Mouse (Mus musculus) cerebellum, adult 2 months (tissue): Measurements from ENCODE around the gene Chpt1. TPM values are rescaled to one million over a fixed set of nuclear protein-coding genes. Genes with fewer than 3 reads are reported as not detected.
"Not testable (repeated sequence)": the region's sequence is repeated elsewhere in the genome, so short reads cannot be mapped to it uniquely, and the experiment has no call there.

ENCODE experiments used
- DNase-seq, 2 experiments: peaks; one replicate each; pipeline ENCODE4 v3.0.0; 2021
- H3K27ac ChIP-seq: fragments of 200-500 bp; 2 replicates; pipeline ENCODE4 v1.5.1; 2012; ENCODE audit warnings: low read length, control low read depth, inconsistent platforms; ENCODE audit not compliant: insufficient read depth
- H3K27me3 ChIP-seq: fragments of 200-500 bp; 2 replicates; pipeline ENCODE4 v1.6.1; 2012; ENCODE audit warnings: inconsistent platforms, mild to moderate bottlenecking, low read length, moderate library complexity; ENCODE audit not compliant: control insufficient read depth, insufficient read depth
- H3K4me1 ChIP-seq: fragments of 200-500 bp; 2 replicates; pipeline ENCODE4 v1.6.1; 2011; ENCODE audit warnings: low read length; ENCODE audit not compliant: control insufficient read depth, insufficient read depth
- H3K4me3 ChIP-seq: fragments of 200-500 bp; replicated peaks from 2 replicates; pipeline ENCODE3; 2011; ENCODE audit warnings: mild to moderate bottlenecking, low read depth, low read length, control low read depth; ENCODE audit not compliant: insufficient read depth
- CTCF ChIP-seq: fragments of 200-500 bp; IDR thresholded peaks from 2 replicates; pipeline ENCODE4 v1.5.1; 2011; ENCODE audit warnings: low read depth, mild to moderate bottlenecking, control low read depth, low read length, moderate library complexity, borderline replicate concordance; ENCODE audit not compliant: insufficient read depth
- POLR2A ChIP-seq: fragments of 200-500 bp; IDR thresholded peaks from 2 replicates; pipeline ENCODE4 v1.6.1; 2011; ENCODE audit warnings: low read length, control low read depth, borderline replicate concordance; ENCODE audit not compliant: insufficient read depth
- WGBS: fragments of 180-500 bp; shearing (Covaris S2); methylation state at CpG from one replicate; pipeline ENCODE4 v1.1.7; 2018; 5-methylcytosine and 5-hydroxymethylcytosine counted together
- polyA plus RNA-seq: library from polyadenylated mRNA; depleted of rRNA; stranded (reverse); fragments of >200 nt; gene quantifications from 2 replicates; pipeline ENCODE4 v1.2.3, GENCODE M21; 2012; rRNA removed

Chpt1 gene
- polyA plus RNA-seq, result 38.9 and 40.6 TPM in 2 replicates

DNA sequence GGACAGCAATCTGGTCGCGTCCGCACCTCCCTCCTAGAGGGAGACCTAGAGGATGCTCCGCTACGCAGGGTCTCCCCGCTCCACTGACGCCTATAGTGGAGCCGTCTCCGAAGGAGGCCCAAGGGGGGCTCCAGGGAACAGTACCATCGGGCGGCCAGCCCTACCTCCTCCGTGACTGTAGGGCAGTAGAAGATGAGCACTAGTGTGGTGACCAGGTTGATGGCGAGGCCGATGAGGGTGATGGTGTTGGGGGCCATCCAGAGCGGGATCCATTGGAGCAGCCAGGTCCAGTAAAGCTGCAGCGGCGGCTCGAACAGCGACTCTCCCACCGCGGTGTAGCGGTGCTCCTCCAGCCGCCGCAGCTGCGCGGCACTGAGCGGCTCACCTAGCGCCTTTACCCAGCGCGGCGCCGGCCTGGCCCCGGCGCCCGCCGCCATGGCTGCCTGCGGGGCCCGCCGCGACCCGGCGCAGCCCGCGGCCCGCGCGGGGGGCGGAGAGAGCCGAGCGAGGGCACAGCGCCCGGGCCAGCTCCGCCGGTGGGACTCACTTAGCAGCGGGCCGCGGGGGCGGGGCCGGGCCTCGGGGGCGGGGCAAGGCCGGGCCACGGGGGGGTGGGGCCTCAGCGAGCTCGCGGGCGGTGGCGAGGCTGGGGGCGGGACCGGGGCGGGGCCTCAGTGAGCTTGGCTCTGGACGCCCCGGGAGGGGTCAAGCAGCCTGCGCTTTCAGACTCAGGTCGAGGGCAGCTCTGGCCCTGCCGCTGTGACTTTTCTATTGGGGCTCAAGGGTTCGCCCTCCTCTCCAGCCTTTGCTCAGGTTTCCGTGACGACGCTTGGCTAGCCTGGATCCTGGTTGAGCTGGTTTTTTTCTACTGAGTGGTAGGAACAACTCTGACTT, at the start of gene Chpt1:
TSS of gene Chpt1 (minus strand) at position 653 of the 894 bp plus-strand sequence.
- Histone ChIP-seq H3K27me3 (no peaks in the 10 kb centered on the region), H3K27ac (peak within 1 kb of the TSS; percentile 83), H3K4me3 (peak within 1 kb of the TSS; percentile 98), H3K4me1 (peaks cover 9% of the 10 kb centered on the region)
- TF ChIP-seq CTCF (no peak), POLR2A (peak; percentile 56; the same call in 1 of the 2 replicates)
- peak; percentile 86 to 88 for DNase-seq
- 2% methylated on average over 73 of the region's 80 CpGs for WGBS

DNA sequence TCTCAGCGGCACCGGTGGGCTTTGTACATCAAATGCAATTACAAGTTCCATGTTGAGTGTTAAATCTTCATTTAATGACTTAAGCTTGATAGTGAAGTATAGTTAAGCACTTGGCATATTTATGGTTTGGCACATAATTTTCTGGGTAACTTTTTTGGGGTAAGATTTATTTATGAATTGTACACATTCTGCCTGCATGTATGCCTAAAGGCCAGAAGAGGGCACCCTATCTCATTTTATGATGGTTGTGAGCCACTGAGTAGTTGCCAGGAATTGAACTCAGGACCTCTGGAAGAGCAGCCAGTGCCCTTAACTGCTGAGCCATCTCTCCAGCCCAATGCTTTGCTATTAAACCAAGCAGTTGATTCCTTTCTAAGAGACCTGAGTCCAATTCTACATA, 48.9 kb upstream of the Chpt1 start:
- 93% methylated on average over 2 of the region's 2 CpGs for WGBS
- H3K4me3 ChIP-seq, result no peak overlapping the region
- no peaks in the 10 kb centered on the region for H3K27me3 ChIP-seq
- H3K27ac ChIP-seq, result no peak overlapping the region
- no peak for DNase-seq
- no peak for TF ChIP-seq POLR2A
- no peak for TF ChIP-seq CTCF
- H3K4me1 ChIP-seq, result no peaks in the 10 kb centered on the region

DNA sequence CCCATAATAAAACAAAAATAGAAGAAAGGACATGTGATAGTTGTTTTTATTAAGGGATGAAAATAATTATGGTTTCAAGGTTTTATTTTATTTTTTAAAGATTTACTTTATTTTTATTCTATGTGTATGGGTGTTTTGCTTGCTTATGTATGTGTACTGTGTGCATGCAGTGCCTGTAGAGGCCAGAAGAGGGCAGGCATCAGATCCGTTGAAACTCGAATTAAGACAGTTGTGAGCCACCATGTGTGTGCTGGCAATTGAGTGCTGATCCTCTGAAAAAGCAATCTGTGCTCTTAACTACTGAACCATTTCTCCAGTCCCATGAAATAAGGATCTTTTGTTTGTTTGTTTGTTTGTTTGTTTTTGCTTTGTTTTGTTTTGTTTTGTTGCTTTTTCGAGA, 46.4 kb upstream of the Chpt1 start:
- 82% methylated on average over 3 of the region's 3 CpGs for WGBS
- no peak overlapping the region for H3K27ac ChIP-seq

DNA sequence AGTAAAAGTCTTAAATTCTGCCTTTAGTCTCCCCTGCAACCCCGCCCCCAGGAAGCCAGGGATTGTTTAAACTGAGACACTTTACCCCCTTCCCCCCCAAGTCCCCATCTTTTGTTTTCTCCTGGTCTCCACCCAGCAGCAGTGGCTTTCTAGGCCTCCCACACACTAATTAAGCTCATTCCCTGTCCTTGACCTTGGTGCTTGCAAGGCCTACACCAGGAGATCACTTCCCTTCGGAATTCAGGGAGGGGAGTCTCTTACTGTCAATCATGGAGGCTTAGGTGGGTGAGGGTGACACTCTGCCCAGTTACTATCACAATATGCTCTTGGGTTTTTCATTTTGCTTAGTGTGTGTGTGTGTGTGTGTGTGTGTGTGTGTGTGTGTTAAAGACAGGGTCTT, 43.8 kb upstream of the Chpt1 start:
- Histone ChIP-seq H3K4me3 (no peak overlapping the region), H3K27ac (no peak overlapping the region), H3K27me3 (no peaks in the 10 kb centered on the region), H3K4me1 (no peaks in the 10 kb centered on the region)
- DNase-seq, result no peak
- no peak for TF ChIP-seq CTCF
- no peak for TF ChIP-seq POLR2A
- 48% methylated on average over 2 of the region's 2 CpGs for WGBS

More for the DNA sequence above, 46.4 kb upstream of the Chpt1 start:
- H3K4me3 ChIP-seq, result no peak overlapping the region
- H3K4me1 ChIP-seq, result no peaks in the 10 kb centered on the region
- H3K27me3 ChIP-seq, result no peaks in the 10 kb centered on the region
- DNase-seq, result no peak
- TF ChIP-seq CTCF, result no peak
- TF ChIP-seq POLR2A, result no peak

DNA sequence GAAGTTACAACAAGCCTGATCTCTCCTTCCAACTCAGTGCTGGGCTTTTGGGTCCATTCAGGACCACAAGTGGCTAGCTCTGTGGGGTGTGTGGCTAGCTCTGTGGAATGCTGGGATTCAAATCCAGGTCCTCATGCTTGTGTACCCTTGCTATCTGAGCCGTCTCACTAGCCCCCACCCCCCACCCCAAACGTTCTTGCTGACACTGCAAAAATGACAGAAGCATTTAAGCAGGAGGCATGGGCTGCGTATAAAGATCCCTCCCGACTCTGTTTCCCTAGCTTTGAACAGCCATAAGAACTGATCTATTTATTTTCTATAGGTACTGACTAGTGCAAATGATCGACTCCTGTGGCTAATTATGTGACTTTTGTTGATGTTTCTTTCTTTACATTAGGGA, 26.8 kb upstream of the Chpt1 start:
- H3K27ac ChIP-seq, result no peak overlapping the region
- no peak for DNase-seq
- TF ChIP-seq CTCF, result no peak
- TF ChIP-seq POLR2A, result no peak

DNA sequence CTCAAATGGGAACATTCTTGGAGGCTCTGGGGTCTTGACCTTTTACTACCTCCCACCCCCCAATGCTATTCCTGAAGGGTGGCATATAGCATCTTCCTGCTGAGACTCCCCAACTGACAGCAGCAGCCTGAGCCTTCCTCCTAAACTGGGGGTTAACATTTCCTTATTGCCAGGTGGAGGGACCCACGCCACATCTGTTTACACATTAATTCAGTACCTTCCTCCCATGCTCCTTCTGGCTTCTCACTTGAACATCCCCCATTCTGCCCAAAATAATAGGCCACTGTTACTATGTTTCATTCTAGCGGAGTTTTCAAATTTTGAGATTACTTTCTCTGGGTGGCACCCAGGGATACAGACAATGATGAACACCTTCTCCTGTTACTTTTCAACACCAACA, 20.1 kb upstream of the Chpt1 start:
- Histone ChIP-seq H3K4me1 (no peaks in the 10 kb centered on the region), H3K27me3 (no peaks in the 10 kb centered on the region), H3K4me3 (no peak overlapping the region), H3K27ac (no peak overlapping the region)
- TF ChIP-seq POLR2A (no peak), CTCF (no peak)
- 90% methylated on average over 2 of the region's 2 CpGs for WGBS
- no peak for DNase-seq

More for the DNA sequence above, 26.8 kb upstream of the Chpt1 start:
- whole genome bisulfite sequencing, result 75% methylated on average over 5 of the region's 5 CpGs
- Histone ChIP-seq H3K4me3 (no peak overlapping the region), H3K4me1 (no peaks in the 10 kb centered on the region), H3K27me3 (no peaks in the 10 kb centered on the region)

DNA sequence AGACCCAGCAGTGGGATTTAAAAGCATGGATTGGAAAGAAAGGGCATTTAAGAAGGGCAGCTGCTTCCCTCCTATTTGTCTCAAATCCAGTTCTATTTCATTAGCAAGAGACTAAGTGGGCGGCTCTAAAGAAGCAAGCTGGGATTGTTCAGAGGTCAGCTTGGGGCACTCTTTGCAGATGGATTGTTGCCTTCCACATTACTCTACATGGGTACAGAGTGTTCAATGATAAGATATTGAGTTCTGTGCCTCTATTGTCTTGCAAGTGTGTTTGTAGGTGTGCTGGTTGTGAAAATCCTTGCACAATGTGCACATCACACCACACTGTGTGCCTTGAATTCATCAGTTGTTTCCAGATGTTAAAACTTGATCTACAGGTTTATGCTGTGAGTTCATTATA, 19.3 kb upstream of the Chpt1 start:
- Histone ChIP-seq H3K4me1 (no peaks in the 10 kb centered on the region), H3K27me3 (no peaks in the 10 kb centered on the region), H3K4me3 (no peak overlapping the region), H3K27ac (no peak overlapping the region)
- no peak for DNase-seq
- TF ChIP-seq CTCF, result no peak
- TF ChIP-seq POLR2A, result no peak
- 79% methylated on average over 1 of the region's 1 CpGs for WGBS

DNA sequence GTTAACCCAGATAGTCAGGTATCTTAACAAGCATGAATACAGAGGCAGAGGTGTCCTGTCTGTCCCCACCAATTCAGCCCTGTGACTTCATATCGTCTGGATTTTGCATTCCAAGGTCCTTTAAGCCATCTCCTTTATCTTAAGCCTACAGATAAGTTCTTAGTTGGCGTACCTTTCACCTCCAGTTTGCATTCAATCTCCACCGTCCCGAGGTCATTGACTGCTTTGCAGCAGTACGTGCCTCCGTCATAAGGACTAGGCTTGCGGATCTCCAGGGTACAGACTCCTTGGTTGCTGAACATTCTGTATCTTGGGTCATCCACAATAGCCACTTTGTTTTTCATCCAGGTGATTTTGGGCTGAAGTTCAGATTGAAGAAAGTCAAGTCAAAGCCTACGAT, 18.9 kb upstream of the Chpt1 start:
- WGBS, result 90% methylated on average over 8 of the region's 8 CpGs
- no peak for TF ChIP-seq CTCF
- no peak for TF ChIP-seq POLR2A

DNA sequence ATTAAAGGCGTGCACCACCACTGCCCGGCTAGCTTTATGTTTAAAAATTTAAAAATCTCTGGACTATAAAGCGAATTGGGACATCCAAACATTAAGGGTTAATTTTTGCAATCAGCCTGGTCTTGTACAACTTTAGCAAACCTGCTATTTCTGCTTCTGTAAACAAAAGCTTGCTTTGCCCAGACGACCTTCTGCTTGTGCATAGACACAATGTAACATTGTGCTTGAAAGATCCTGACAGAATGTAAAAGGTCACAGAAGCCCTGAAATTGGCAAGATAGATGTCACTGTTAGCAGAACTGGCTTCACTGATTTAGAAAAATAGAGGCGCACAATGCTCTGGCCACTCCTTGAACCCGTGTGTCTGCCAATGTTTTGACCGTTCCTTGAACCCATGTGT, 11.2 kb upstream of the Chpt1 start:
- WGBS, result 91% methylated on average over 7 of the region's 7 CpGs
- not testable (repeated sequence) for H3K4me3 ChIP-seq, DNase-seq, H3K4me1 ChIP-seq, H3K27ac ChIP-seq, H3K27me3 ChIP-seq

More for the DNA sequence above, 18.9 kb upstream of the Chpt1 start:
- Histone ChIP-seq H3K27ac (no peak overlapping the region), H3K4me3 (no peak overlapping the region), H3K4me1 (no peaks in the 10 kb centered on the region), H3K27me3 (no peaks in the 10 kb centered on the region)
- no peak for DNase-seq
